Mouse (Mus musculus) neural tube, embryonic 11.5 days (tissue): ENCODE data around the gene Usp2. TPM values are rescaled to one million over a fixed set of nuclear protein-coding genes. Genes with fewer than 3 reads are reported as not detected.

Experiments
- ATAC-seq: fragments of 200-750 bp; cut with Nextera tagmentation; 2 replicates; pipeline ENCODE4 v1.8.0; 2017; ENCODE audit warnings: moderate number of reproducible peaks, mild to moderate bottlenecking, moderate TSS enrichment, moderate library complexity; ENCODE audit not compliant: insufficient read depth, low FRiP score, low TSS enrichment
- DNase-seq: peaks from one replicate; pipeline ENCODE4 v3.0.0-alpha.2; 2015; ENCODE audit warnings: low spot score
- H3K27ac ChIP-seq: fragments of 300-500 bp; sonication (generic); 2 replicates; pipeline ENCODE4 v1.5.1; 2014; ENCODE audit warnings: low read depth, mild to moderate bottlenecking, low read length
- H3K27me3 ChIP-seq: fragments of 300-500 bp; sonication (generic); 2 replicates; pipeline ENCODE4 v1.6.1; 2014; ENCODE audit warnings: mild to moderate bottlenecking, low read length, mixed read lengths; ENCODE audit not compliant: control insufficient read depth, insufficient read depth
- H3K36me3 ChIP-seq: fragments of 300-500 bp; sonication (generic); 2 replicates; pipeline ENCODE4 v1.6.1; 2014; ENCODE audit warnings: mild to moderate bottlenecking, low read length, moderate library complexity, mixed read lengths; ENCODE audit not compliant: control insufficient read depth, insufficient read depth
- H3K4me1 ChIP-seq: fragments of 300-500 bp; sonication (generic); 2 replicates; pipeline ENCODE4 v1.6.1; 2014; ENCODE audit warnings: low read length, mixed read lengths; ENCODE audit not compliant: control insufficient read depth, insufficient read depth
- H3K4me2 ChIP-seq: fragments of 300-500 bp; sonication (generic); 2 replicates; pipeline ENCODE4 v1.6.1; 2014; ENCODE audit warnings: low read depth, mild to moderate bottlenecking, moderate library complexity
- H3K4me3 ChIP-seq: fragments of 300-500 bp; sonication (generic); 2 replicates; pipeline ENCODE4 v1.5.1; 2014; ENCODE audit warnings: low read depth, low read length
- H3K9ac ChIP-seq: fragments of 300-500 bp; sonication (generic); 2 replicates; pipeline ENCODE4 v1.6.1; 2014; ENCODE audit warnings: mild to moderate bottlenecking, low read length
- H3K9me3 ChIP-seq: fragments of 300-500 bp; sonication (generic); 2 replicates; pipeline ENCODE4 v1.6.1; 2016; ENCODE audit warnings: low read length; ENCODE audit not compliant: control insufficient read depth
- WGBS: fragments of 180-500 bp; shearing (Covaris S2); extraction: QIAGEN DNeasy Blood & Tissue Kit; methylation state at CpG from one replicate; pipeline ENCODE4 v1.1.7; 2014; 5-methylcytosine and 5-hydroxymethylcytosine counted together
- polyA plus RNA-seq: library from polyadenylated mRNA; unstranded; fragments of >200 nt; fragmentation: Nextera tagmentation; extraction: Ambion mirVana; gene quantifications from 2 replicates; pipeline ENCODE4 v1.2.1, GENCODE M21; 2014

Usp2 gene
- polyA plus RNA-seq, 1 experiment from 2014 or later = 10.5 TPM

DNA sequence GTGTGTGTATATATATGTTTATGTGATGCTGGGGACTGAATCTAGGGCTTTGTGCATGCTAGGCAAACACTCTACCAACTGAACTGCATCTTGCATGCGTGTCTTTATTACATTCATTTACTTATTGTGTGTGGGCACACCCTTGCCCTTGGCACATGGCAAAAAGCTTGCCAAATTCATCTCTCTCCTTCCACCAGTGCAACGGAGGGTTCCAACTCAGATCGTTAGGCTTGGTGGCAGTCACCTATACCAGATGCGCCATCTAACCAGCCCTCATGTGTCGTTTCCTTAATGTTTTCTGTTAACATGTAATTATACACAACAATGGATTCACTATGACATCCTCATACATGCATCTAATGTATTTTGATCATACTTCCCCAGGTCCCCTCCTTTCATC lies 15.4 kb downstream of the Usp2 start:
- H3K4me2 ChIP-seq = no peak overlapping the region
- no peak overlapping the region for H3K4me3 ChIP-seq
- no peak for DNase-seq
- peaks cover 13% of the 10 kb centered on the region for H3K27me3 ChIP-seq
- H3K9me3 ChIP-seq = no peaks in the 10 kb centered on the region
- ATAC-seq = no peak
- H3K36me3 ChIP-seq = no peaks in the 10 kb centered on the region
- no peak overlapping the region for H3K27ac ChIP-seq
- H3K4me1 ChIP-seq = peaks cover 14% of the 10 kb centered on the region
- H3K9ac ChIP-seq = no peak overlapping the region
- 91% methylated on average over 5 of the region's 5 CpGs for WGBS

DNA sequence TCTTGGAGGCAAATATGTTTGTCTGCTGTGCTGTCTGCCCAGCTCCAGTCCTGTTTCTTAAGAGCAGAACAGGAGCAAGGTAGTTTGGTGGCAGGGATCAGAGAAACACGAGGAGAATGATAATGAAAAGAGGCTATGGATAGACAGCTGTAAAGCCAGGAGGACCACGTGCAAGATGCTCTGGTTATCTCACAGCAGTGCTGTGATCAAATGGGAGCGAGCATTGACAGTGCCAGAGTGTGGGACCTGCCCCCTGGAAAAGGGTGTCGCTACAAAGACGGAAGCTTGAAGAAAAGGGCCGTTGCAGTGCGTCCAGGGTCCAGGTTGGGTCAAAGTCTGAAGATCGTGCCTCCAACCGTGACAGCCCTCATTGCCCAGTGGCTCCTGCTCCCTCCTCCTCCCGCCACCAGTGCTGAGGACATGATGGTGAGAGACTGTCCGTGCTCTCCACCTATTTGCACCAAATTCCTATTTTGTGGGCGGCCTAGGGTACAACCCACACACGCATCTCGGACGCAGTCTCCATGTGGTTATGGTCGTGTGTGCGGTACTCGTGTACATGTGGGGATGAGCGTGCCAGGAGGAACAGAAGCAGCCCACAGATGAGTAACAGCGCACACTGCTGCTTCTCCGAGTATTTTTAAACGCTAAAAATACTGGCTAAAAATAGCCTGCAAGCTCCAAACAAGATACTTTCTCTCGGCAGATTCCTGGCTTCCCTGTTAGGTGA lies 16.7 kb downstream of the Usp2 start:
- ATAC-seq = no peak
- 6% methylated on average over 23 of the region's 23 CpGs for WGBS

DNA sequence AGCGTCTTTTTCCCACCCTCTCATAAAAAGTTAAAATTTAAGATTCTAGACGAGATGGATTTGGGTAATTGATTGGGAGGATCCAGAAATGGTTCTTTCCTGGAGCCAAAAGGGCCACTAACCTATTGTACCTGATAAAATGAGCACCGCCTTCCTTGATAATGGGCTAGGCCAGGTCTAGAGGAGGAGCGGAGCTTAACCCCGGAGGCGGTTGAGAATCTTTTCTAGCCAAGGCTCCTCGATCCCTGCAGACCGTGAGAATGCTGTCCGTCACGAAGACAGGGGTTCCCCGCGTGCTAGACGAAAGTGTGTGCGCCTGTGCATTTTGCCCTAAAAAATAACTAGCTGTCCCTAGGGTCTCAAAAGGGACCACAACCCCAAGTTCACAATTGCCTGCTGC lies 17.4 kb downstream of the Usp2 start:
- H3K4me1 ChIP-seq = peaks cover 14% of the 10 kb centered on the region
- H3K4me3 ChIP-seq = peak overlapping the region; percentile 58
- H3K9ac ChIP-seq = no peak overlapping the region
- H3K36me3 ChIP-seq = no peaks in the 10 kb centered on the region
- peak; percentile 45 for ATAC-seq
- H3K4me2 ChIP-seq = peak overlapping the region; percentile 99
- 1% methylated on average over 14 of the region's 14 CpGs for WGBS
- no peak for DNase-seq
- peaks cover 13% of the 10 kb centered on the region for H3K27me3 ChIP-seq
- H3K9me3 ChIP-seq = no peaks in the 10 kb centered on the region
- H3K27ac ChIP-seq = no peak overlapping the region

More for the DNA sequence above, 16.7 kb downstream of the Usp2 start:
- Histone ChIP-seq H3K9me3 (no peaks in the 10 kb centered on the region), H3K4me2 (peak overlapping the region; percentile 99), H3K4me1 (peaks cover 14% of the 10 kb centered on the region), H3K4me3 (0 out of 2 replicates have a peak overlapping the region, but pooled peaks have one; percentile 2), H3K27ac (no peak overlapping the region), H3K9ac (no peak overlapping the region), H3K27me3 (peaks cover 13% of the 10 kb centered on the region), H3K36me3 (no peaks in the 10 kb centered on the region)
- no peak for DNase-seq

GRCm38 (mm10) chr9:44084659-44085229 lies 17.9 kb downstream of the Usp2 start:
- peaks cover 14% of the 10 kb centered on the region for H3K4me1 ChIP-seq
- H3K9ac ChIP-seq = peak overlapping the region; percentile 71
- H3K27ac ChIP-seq = no peak overlapping the region
- peak overlapping the region; percentile 58 for H3K4me3 ChIP-seq
- under 1% methylated on average over 61 of the region's 62 CpGs for whole genome bisulfite sequencing
- ATAC-seq = peak; percentile 76
- DNase-seq = peak; percentile 87
- H3K27me3 ChIP-seq = peaks cover 13% of the 10 kb centered on the region
- H3K4me2 ChIP-seq = peak overlapping the region; percentile 99
- no peaks in the 10 kb centered on the region for H3K9me3 ChIP-seq
- H3K36me3 ChIP-seq = no peaks in the 10 kb centered on the region

- Histone ChIP-seq H3K9me3 (no peaks in the 10 kb centered on the region), H3K36me3 (no peaks in the 10 kb centered on the region), H3K4me2 (peak overlapping the region; percentile 99), H3K9ac (peak overlapping the region; percentile 71), H3K27me3 (peaks cover 13% of the 10 kb centered on the region), H3K4me3 (peak overlapping the region; percentile 58), H3K4me1 (peaks cover 14% of the 10 kb centered on the region), H3K27ac (no peak overlapping the region)
- whole genome bisulfite sequencing = 4% methylated on average over 10 of the region's 10 CpGs
- no peak for DNase-seq
- no peak for ATAC-seq
These were observed 18.5 kb downstream of the Usp2 start for GRCm38 (mm10) chr9:44085276-44085675.

- H3K4me2 ChIP-seq = no peak overlapping the region; the same call in 1 of the 2 replicates
- peaks cover 14% of the 10 kb centered on the region for H3K4me1 ChIP-seq
- peaks cover 13% of the 10 kb centered on the region for H3K27me3 ChIP-seq
- H3K4me3 ChIP-seq = no peak overlapping the region; the same call in 1 of the 2 replicates
- H3K9me3 ChIP-seq = no peaks in the 10 kb centered on the region
- H3K9ac ChIP-seq = no peak overlapping the region
- ATAC-seq = no peak
- H3K27ac ChIP-seq = no peak overlapping the region
- H3K36me3 ChIP-seq = no peaks in the 10 kb centered on the region; the same call in 1 of the 2 replicates
- DNase-seq = no peak
- 66% methylated on average over 15 of the region's 15 CpGs for WGBS
These were observed 19.2 kb downstream of the Usp2 start for GRCm38 (mm10) chr9:44085741-44086665.

- no peak overlapping the region for H3K4me2 ChIP-seq
- H3K9me3 ChIP-seq = no peaks in the 10 kb centered on the region
- WGBS = 48% methylated on average over 10 of the region's 10 CpGs
- H3K4me1 ChIP-seq = peaks cover 14% of the 10 kb centered on the region
- no peak overlapping the region for H3K27ac ChIP-seq
- H3K4me3 ChIP-seq = no peak overlapping the region
- H3K9ac ChIP-seq = no peak overlapping the region
- DNase-seq = no peak
- ATAC-seq = no peak
- H3K27me3 ChIP-seq = peaks cover 13% of the 10 kb centered on the region
- no peaks in the 10 kb centered on the region; the same call in 1 of the 2 replicates for H3K36me3 ChIP-seq
These were observed 20.1 kb downstream of the Usp2 start for GRCm38 (mm10) chr9:44086960-44087359.

- Histone ChIP-seq H3K9ac (no peak overlapping the region), H3K9me3 (no peaks in the 10 kb centered on the region), H3K36me3 (no peaks in the 10 kb centered on the region; the same call in 1 of the 2 replicates), H3K27ac (no peak overlapping the region), H3K27me3 (peaks cover 13% of the 10 kb centered on the region), H3K4me2 (no peak overlapping the region), H3K4me1 (peaks cover 14% of the 10 kb centered on the region), H3K4me3 (no peak overlapping the region)
- WGBS = 12% methylated on average over 15 of the region's 15 CpGs
- ATAC-seq (no peak), DNase-seq (no peak)
These were observed 21.1 kb downstream of the Usp2 start for GRCm38 (mm10) chr9:44087761-44088455.
